Mouse (Mus musculus): ENCODE measurements around the gene Aqp7. TPM values are rescaled to one million over a fixed set of nuclear protein-coding genes. Genes with fewer than 3 reads are reported as not detected.
"Not testable (repeated sequence)": the region's sequence is repeated elsewhere in the genome, so short reads cannot be mapped to it uniquely, and the experiment has no call there.

The Aqp7 gene
- polyA plus RNA-seq, 1 experiment from 2014 or later, result 0.35 TPM

DNA sequence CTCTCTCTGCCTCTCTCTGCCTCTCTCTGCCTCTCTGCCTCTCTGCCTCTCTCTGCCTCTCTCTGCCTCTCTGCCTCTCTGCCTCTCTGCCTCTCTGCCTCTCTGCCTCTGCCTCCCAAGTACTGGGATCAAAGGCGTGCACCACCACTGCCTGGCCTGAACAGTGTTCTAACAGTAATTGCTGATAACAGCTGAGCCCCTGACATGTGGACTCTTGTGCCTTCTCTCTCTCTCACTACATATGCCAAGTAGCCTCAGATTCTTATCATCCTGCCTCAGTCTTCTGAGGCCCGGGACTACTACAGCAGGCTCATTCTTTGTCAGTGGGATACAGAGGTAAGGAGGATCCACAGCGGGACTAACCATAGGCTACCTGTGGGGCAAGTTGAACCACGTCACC lies 34.9 kb upstream of the Aqp7 start:
- not testable (repeated sequence) for H3K9ac ChIP-seq; H3K36me3 ChIP-seq; H3K9me3 ChIP-seq; ATAC-seq; H3K27me3 ChIP-seq (replicated peaks); H3K4me2 ChIP-seq (replicated peaks); H3K27ac ChIP-seq; H3K4me1 ChIP-seq (replicated peaks); H3K4me3 ChIP-seq (replicated peaks)
- WGBS, result 70% methylated on average over 4 of the region's 4 CpGs

GRCm38 (mm10) chr4:41081733-41082132 lies 33.8 kb upstream of the Aqp7 start:
- WGBS, result 84% methylated on average over 5 of the region's 5 CpGs
- H3K36me3 ChIP-seq, result no peaks in the 10 kb centered on the region
- no peak overlapping the region for H3K4me2 ChIP-seq (replicated peaks)
- no peak overlapping the region for H3K27ac ChIP-seq
- H3K9me3 ChIP-seq, result no peaks in the 10 kb centered on the region
- no peak for ATAC-seq
- no peak overlapping the region for H3K9ac ChIP-seq
- no peaks in the 10 kb centered on the region for H3K4me1 ChIP-seq (replicated peaks)
- no peak overlapping the region for H3K4me3 ChIP-seq (replicated peaks)
- H3K27me3 ChIP-seq (replicated peaks), result no peaks in the 10 kb centered on the region

GRCm38 (mm10) chr4:41078726-41079125 lies 30.8 kb upstream of the Aqp7 start:
- no peaks in the 10 kb centered on the region for H3K27me3 ChIP-seq (replicated peaks)
- no peaks in the 10 kb centered on the region for H3K4me1 ChIP-seq (replicated peaks)
- no peak overlapping the region for H3K9ac ChIP-seq
- WGBS, result 63% methylated on average over 6 of the region's 6 CpGs
- no peaks in the 10 kb centered on the region for H3K36me3 ChIP-seq
- H3K4me2 ChIP-seq (replicated peaks), result no peak overlapping the region
- ATAC-seq, result no peak
- no peak overlapping the region for H3K4me3 ChIP-seq (replicated peaks)
- no peak overlapping the region for H3K27ac ChIP-seq
- H3K9me3 ChIP-seq, result no peaks in the 10 kb centered on the region

DNA sequence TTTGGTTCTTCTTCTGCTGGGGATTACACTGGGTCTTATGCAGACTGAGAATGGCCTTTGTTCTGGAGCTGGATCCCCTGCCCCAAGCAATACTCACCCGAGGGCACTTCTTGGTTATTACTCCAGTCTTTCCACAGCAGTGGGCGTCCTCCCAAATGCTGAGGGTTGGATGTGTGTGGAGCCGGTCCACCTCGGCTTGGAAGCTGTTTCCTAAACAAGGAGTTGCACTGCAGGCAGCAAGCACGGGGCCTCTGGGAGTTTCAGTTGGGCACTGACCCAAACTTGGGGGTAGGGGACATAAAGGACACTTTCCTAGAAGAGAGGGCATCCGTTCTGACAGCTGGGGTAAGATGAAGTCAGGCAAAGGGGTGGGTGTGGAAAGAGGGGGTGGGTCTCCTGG lies 26.5 kb upstream of the Aqp7 start:
- H3K27me3 ChIP-seq (replicated peaks), result no peaks in the 10 kb centered on the region
- no peak overlapping the region for H3K4me3 ChIP-seq (replicated peaks)
- H3K27ac ChIP-seq, result no peak overlapping the region
- no peaks in the 10 kb centered on the region for H3K36me3 ChIP-seq
- H3K4me2 ChIP-seq (replicated peaks), result no peak overlapping the region
- no peaks in the 10 kb centered on the region for H3K4me1 ChIP-seq (replicated peaks)
- WGBS, result 75% methylated on average over 6 of the region's 6 CpGs
- no peak for ATAC-seq
- no peaks in the 10 kb centered on the region for H3K9me3 ChIP-seq
- no peak overlapping the region for H3K9ac ChIP-seq

DNA sequence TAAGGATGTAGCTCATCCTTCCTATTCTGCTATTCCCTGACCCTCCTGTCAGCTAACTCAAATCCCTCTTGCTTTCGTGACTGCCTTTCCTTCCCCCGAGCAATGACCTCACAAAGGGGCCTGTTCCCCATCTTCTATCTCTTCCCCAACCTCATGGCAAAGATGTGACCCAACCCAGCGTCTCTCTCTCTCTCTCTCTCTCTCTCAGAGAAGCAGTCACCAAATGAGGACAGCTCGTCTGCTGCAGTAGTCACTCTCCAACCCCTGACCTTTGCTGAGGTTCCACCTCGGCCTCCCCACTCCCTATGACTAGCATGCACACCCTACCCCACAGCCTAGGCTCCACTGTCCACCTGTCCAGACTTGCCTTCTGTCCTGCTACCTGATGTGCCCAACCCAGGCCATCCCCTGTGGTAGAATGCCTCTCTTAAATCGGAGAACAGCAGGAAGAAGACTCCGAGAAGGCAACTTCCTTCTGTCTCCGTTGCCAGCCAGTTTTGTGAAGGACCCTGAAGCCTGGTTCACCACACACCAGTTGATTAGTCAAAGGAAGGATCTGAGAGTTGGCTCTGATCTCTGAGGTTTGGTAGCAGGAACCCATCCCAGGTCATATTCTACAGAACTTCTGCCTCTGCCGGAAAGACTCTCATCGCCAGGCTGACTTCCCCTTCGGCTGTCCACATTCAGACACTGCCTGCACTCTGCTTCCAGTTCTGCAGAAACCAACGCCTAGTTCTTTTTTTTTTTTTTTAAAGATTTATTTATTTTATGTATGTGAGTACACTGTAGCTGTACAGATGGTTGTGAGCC lies 25.3 kb upstream of the Aqp7 start:
- WGBS, result 73% methylated on average over 12 of the region's 12 CpGs
- no peaks in the 10 kb centered on the region for H3K36me3 ChIP-seq
- H3K9me3 ChIP-seq, result no peaks in the 10 kb centered on the region
- H3K27ac ChIP-seq, result no peak overlapping the region
- ATAC-seq, result no peak
- no peaks in the 10 kb centered on the region for H3K4me1 ChIP-seq (replicated peaks)
- H3K4me3 ChIP-seq (replicated peaks), result no peak overlapping the region
- no peak overlapping the region for H3K9ac ChIP-seq
- H3K27me3 ChIP-seq (replicated peaks), result no peaks in the 10 kb centered on the region
- H3K4me2 ChIP-seq (replicated peaks), result no peak overlapping the region

GRCm38 (mm10) chr4:41071500-41072429 lies 23.8 kb upstream of the Aqp7 start:
- Histone ChIP-seq H3K4me3 (replicated peaks) (no peak overlapping the region), H3K9ac (no peak overlapping the region), H3K4me2 (replicated peaks) (no peak overlapping the region), H3K27me3 (replicated peaks) (no peaks in the 10 kb centered on the region), H3K9me3 (no peaks in the 10 kb centered on the region), H3K36me3 (no peaks in the 10 kb centered on the region), H3K27ac (no peak overlapping the region), H3K4me1 (replicated peaks) (no peaks in the 10 kb centered on the region)
- ATAC-seq, result no peak
- WGBS, result 71% methylated on average over 14 of the region's 14 CpGs

GRCm38 (mm10) chr4:41065196-41065595 lies 17.3 kb upstream of the Aqp7 start:
- ATAC-seq, result no peak
- H3K4me2 ChIP-seq (replicated peaks), result no peak overlapping the region
- no peak overlapping the region for H3K4me3 ChIP-seq (replicated peaks)
- H3K4me1 ChIP-seq (replicated peaks), result no peaks in the 10 kb centered on the region
- H3K9ac ChIP-seq, result no peak overlapping the region
- no peaks in the 10 kb centered on the region for H3K36me3 ChIP-seq
- 91% methylated on average over 4 of the region's 4 CpGs for WGBS
- no peaks in the 10 kb centered on the region; the same call in 1 of the 2 replicates for H3K27me3 ChIP-seq (replicated peaks)
- no peaks in the 10 kb centered on the region for H3K9me3 ChIP-seq
- no peak overlapping the region for H3K27ac ChIP-seq

DNA sequence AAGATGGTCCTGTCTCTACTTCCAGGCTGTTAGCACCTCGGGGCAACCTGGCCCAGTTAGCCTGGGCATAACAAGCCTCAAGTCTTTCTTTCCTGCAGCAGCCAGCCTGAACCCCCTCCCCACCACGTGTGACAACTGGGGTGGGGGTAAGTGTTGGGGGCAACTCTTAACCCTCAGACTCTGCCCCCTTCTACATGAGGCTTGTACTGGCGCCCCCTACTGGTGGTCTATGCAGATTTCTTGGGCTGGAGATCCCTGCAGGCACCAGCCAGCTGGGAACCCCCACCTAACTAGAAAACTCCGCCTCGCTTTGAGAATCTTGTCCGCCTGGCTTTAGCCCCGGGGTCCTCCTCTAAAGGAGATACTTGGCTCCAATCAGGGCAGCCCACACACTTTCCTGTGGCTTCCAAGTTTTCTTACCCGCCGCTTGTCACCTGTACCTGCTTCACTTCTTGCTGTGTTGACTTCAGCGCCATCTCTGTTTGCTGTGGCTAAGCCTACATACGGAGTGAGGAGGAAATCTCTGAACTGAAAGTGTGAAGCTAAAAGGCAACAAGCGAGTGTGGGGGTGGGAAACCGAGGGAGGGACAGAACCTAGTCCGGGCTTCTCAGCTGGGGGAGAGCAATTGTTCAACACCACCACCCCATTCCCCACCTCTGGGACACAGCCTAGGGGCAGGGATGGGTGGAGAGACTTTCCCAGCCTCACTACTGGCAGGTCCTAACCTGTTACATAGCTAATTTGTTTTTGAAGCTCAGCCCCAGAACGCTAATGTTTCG lies 16.1 kb upstream of the Aqp7 start:
- H3K4me2 ChIP-seq (replicated peaks), result peak overlapping the region; percentile 51
- H3K4me1 ChIP-seq (replicated peaks), result no peaks in the 10 kb centered on the region
- WGBS, result 18% methylated on average over 16 of the region's 16 CpGs
- peak overlapping the region; percentile 15; the same call in 1 of the 2 replicates for H3K4me3 ChIP-seq (replicated peaks)
- H3K27me3 ChIP-seq (replicated peaks), result no peaks in the 10 kb centered on the region; the same call in 1 of the 2 replicates
- H3K36me3 ChIP-seq, result no peaks in the 10 kb centered on the region
- no peak overlapping the region; the same call in 1 of the 2 replicates for H3K9ac ChIP-seq
- H3K9me3 ChIP-seq, result no peaks in the 10 kb centered on the region
- H3K27ac ChIP-seq, result no peak overlapping the region
- peak; percentile 39; the same call in 1 of the 2 replicates for ATAC-seq

- Histone ChIP-seq H3K27ac (no peak overlapping the region), H3K9ac (no peak overlapping the region), H3K36me3 (no peaks in the 10 kb centered on the region), H3K9me3 (no peaks in the 10 kb centered on the region), H3K4me2 (replicated peaks) (no peak overlapping the region), H3K27me3 (replicated peaks) (no peaks in the 10 kb centered on the region; the same call in 1 of the 2 replicates), H3K4me1 (replicated peaks) (no peaks in the 10 kb centered on the region), H3K4me3 (replicated peaks) (no peak overlapping the region)
- WGBS, result 57% methylated on average over 3 of the region's 3 CpGs
- no peak for ATAC-seq
These were observed 15.4 kb upstream of the Aqp7 start for GRCm38 (mm10) chr4:41063351-41063750.

DNA sequence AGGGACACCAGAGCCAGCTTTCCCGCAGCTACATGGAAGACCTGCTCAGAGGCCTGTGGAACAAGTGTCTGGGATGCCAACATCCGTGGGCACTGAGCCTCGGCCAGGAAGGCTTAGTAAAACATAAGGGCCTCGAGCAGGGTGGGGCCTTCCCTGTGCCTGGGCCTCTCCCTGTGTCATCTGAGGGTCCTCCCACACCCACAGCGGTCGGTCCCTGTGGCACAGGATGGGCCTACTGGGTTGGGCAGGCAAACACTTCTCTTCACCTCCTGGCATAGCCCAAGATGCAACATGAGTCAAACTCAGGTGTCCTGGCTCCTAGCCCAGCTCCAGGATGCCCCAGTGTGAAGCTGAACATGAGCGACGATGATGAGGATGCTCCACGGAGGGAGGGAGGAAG lies 9.4 kb upstream of the Aqp7 start:
- Histone ChIP-seq H3K36me3 (no peaks in the 10 kb centered on the region), H3K4me1 (replicated peaks) (peaks cover 10% of the 10 kb centered on the region; the same call in 1 of the 2 replicates), H3K9ac (no peak overlapping the region), H3K9me3 (no peaks in the 10 kb centered on the region), H3K4me3 (replicated peaks) (no peak overlapping the region), H3K27ac (no peak overlapping the region), H3K4me2 (replicated peaks) (no peak overlapping the region), H3K27me3 (replicated peaks) (no peaks in the 10 kb centered on the region; the same call in 1 of the 2 replicates)
- no peak for ATAC-seq
- WGBS, result 62% methylated on average over 6 of the region's 9 CpGs

GRCm38 (mm10) chr4:41056742-41057332 lies 8.9 kb upstream of the Aqp7 start:
- no peak overlapping the region for H3K4me2 ChIP-seq (replicated peaks)
- no peaks in the 10 kb centered on the region; the same call in 1 of the 2 replicates for H3K27me3 ChIP-seq (replicated peaks)
- no peaks in the 10 kb centered on the region for H3K36me3 ChIP-seq
- no peak overlapping the region for H3K9ac ChIP-seq
- no peak for ATAC-seq
- WGBS, result 53% methylated on average over 7 of the region's 7 CpGs
- no peak overlapping the region for H3K4me3 ChIP-seq (replicated peaks)
- H3K27ac ChIP-seq, result no peak overlapping the region
- peaks cover 10% of the 10 kb centered on the region; the same call in 1 of the 2 replicates for H3K4me1 ChIP-seq (replicated peaks)
- no peaks in the 10 kb centered on the region for H3K9me3 ChIP-seq

All from intestine, embryonic 15.5 days (tissue).